Mouse (Mus musculus) gastrocnemius, postnatal 25 days (tissue): ENCODE measurements around the gene Hspb6. TPM values are rescaled to one million over a fixed set of nuclear protein-coding genes. Genes with fewer than 3 reads are reported as not detected.

Experiments used
- DNase-seq: peaks from one replicate; pipeline ENCODE4 v3.0.0; 2022
- total RNA-seq, 2 experiments: library from RNA; stranded (reverse); gene quantifications; 1 replicate in 1 of 2; 2 replicates in 1 of 2; pipeline ENCODE4 v1.2.3; 2021

The Hspb6 gene
- total RNA-seq, 2 experiments from 2014 or later, result 1,175 to 3,096 TPM

GRCm38 (mm10) chr7:30585170-30585569 is 33.2 kb downstream of the Hspb6 start:
- no peak for DNase-seq

- DNase-seq, result no peak
Observed at GRCm38 (mm10) chr7:30586455-30587020, 34.6 kb downstream of the Hspb6 start.

GRCm38 (mm10) chr7:30587842-30588667 is 36.1 kb downstream of the Hspb6 start:
- DNase-seq, result no peak

- DNase-seq, result peak; percentile 98
Observed at GRCm38 (mm10) chr7:30588676-30589434, 36.9 kb downstream of the Hspb6 start, which contains the start of gene Kmt2b. Gene Kmt2b (minus strand): TSS chr7:30588726.

- DNase-seq, result peak; percentile 78
Observed at GRCm38 (mm10) chr7:30589435-30590301, 37.7 kb downstream of the Hspb6 start.

GRCm38 (mm10) chr7:30590927-30591604 is 39.1 kb downstream of the Hspb6 start:
- no peak for DNase-seq

GRCm38 (mm10) chr7:30591605-30591951 is 39.6 kb downstream of the Hspb6 start:
- no peak for DNase-seq

GRCm38 (mm10) chr7:30592772-30593423 is 40.9 kb downstream of the Hspb6 start:
- DNase-seq, result no peak

GRCm38 (mm10) chr7:30593579-30594509 is 41.9 kb downstream of the Hspb6 start:
- no peak for DNase-seq

- DNase-seq, result no peak
Observed at GRCm38 (mm10) chr7:30594510-30595024, 42.6 kb downstream of the Hspb6 start.

- no peak for DNase-seq
Observed at GRCm38 (mm10) chr7:30596093-30596492, 44.1 kb downstream of the Hspb6 start.

- no peak for DNase-seq
Observed at GRCm38 (mm10) chr7:30596811-30597210, 44.8 kb downstream of the Hspb6 start.

- no peak for DNase-seq
Observed at GRCm38 (mm10) chr7:30598786-30599185, 46.8 kb downstream of the Hspb6 start, which contains the start of gene Zbtb32. Gene Zbtb32 (minus strand): TSS chr7:30598909.

GRCm38 (mm10) chr7:30599933-30600353 is 48.0 kb downstream of the Hspb6 start:
- peak; percentile 81 for DNase-seq

GRCm38 (mm10) chr7:30600651-30601050 is 48.7 kb downstream of the Hspb6 start:
- DNase-seq, result no peak

GRCm38 (mm10) chr7:30602583-30602982 is 50.6 kb downstream of the Hspb6 start:
- no peak for DNase-seq

- no peak for DNase-seq
Observed at GRCm38 (mm10) chr7:30604424-30604823, 52.4 kb downstream of the Hspb6 start.

GRCm38 (mm10) chr7:30604944-30605343 is 53.0 kb downstream of the Hspb6 start:
- no peak for DNase-seq
